26 mouse cellular contexts compared by ENCODE assay signal in genomic region chr1:155606156-155606531, GRCm38 (mm10). TPM values are rescaled to one million over a fixed set of nuclear protein-coding genes. Genes with fewer than 3 reads are reported as not detected.
A peak's percentile ranks its signal among the peaks of the same experiment; 100 is the strongest.
DNase-seq lines count a peak whose midpoint lies in the region; ATAC-seq lines count a peak whose summit lies in the region.
"Had no signal": no experiment of that assay in that cellular context is flagged by ENCODE, and none has a peak within 500 bp of the region (broad histone marks: within the 10 kb centered on the region; RNA-seq: fewer than 3 reads in every experiment).

No protein-coding gene starts in this region.

- H3K9ac ChIP-seq in forebrain, embryonic 11.5 days (ENCODE audit: low read length), result no peak overlapping the region
- H3K9ac ChIP-seq in midbrain, embryonic 13.5 days (replicated peaks), result no peak overlapping the region
- no peak overlapping the region for H3K9ac ChIP-seq in midbrain, embryonic 14.5 days (replicated peaks; ENCODE audit: low read length)
- no peak overlapping the region for H3K9ac ChIP-seq in forebrain, embryonic 14.5 days (ENCODE audit: low read length)
- H3K9ac ChIP-seq in neural tube, embryonic 14.5 days (replicated peaks; ENCODE audit: low read depth, low read length), result no peak overlapping the region
- H3K9ac ChIP-seq: heart, embryonic 13.5 days; intestine, embryonic 15.5 days; liver, embryonic 12.5 days; liver, postnatal 0 days; midbrain, embryonic 12.5 days had no signal

- H3K4me3 ChIP-seq in forebrain, embryonic 11.5 days (ENCODE audit: low read depth, low read length), result no peak overlapping the region
- no peak overlapping the region for H3K4me3 ChIP-seq in forebrain, embryonic 10.5 days
- no peak overlapping the region for H3K4me3 ChIP-seq in midbrain, embryonic 13.5 days (replicated peaks)
- H3K4me3 ChIP-seq in midbrain, embryonic 14.5 days (replicated peaks; ENCODE audit: low read depth, low read length), result no peak overlapping the region
- no peak overlapping the region for H3K4me3 ChIP-seq in forebrain, embryonic 14.5 days (ENCODE audit: low read depth, low read length)
- H3K4me3 ChIP-seq in neural tube, embryonic 14.5 days (ENCODE audit: low read depth, low read length), result no peak overlapping the region
- H3K4me3 ChIP-seq: heart, embryonic 13.5 days; intestine, embryonic 15.5 days; liver, embryonic 12.5 days; midbrain, embryonic 12.5 days; myocyte had no signal

- H3K27me3 ChIP-seq in forebrain, embryonic 11.5 days (ENCODE audit: control insufficient read depth, insufficient read depth, low read length), result no peaks in the 10 kb centered on the region
- no peaks in the 10 kb centered on the region for H3K27me3 ChIP-seq in forebrain, embryonic 10.5 days (ENCODE audit: poor library complexity, severe bottlenecking)
- H3K27me3 ChIP-seq in midbrain, embryonic 13.5 days, result peaks cover 3% of the 10 kb centered on the region; the same call in 1 of the 2 replicates
- no peaks in the 10 kb centered on the region for H3K27me3 ChIP-seq in midbrain, embryonic 14.5 days (ENCODE audit: control insufficient read depth, insufficient read depth, low read length)
- H3K27me3 ChIP-seq in forebrain, embryonic 14.5 days (replicated peaks; ENCODE audit: control insufficient read depth, insufficient read depth, low read length), result no peaks in the 10 kb centered on the region
- H3K27me3 ChIP-seq in neural tube, embryonic 14.5 days (ENCODE audit: control insufficient read depth, insufficient read depth, low read length), result no peaks in the 10 kb centered on the region
- H3K27me3 ChIP-seq: heart, embryonic 13.5 days; intestine, embryonic 15.5 days; liver, embryonic 12.5 days; midbrain, embryonic 12.5 days had no signal

- WGBS in forebrain, embryonic 11.5 days, result 33% methylated on average over 8 of the region's 8 CpGs
- 47% methylated on average over 8 of the region's 8 CpGs for WGBS in forebrain, embryonic 10.5 days
- 48% methylated on average over 8 of the region's 8 CpGs for WGBS in midbrain, embryonic 13.5 days
- WGBS in midbrain, embryonic 14.5 days, result 53% methylated on average over 8 of the region's 8 CpGs
- WGBS in forebrain, embryonic 14.5 days, result 18% methylated on average over 8 of the region's 8 CpGs
- 59% methylated on average over 8 of the region's 8 CpGs for WGBS in neural tube, embryonic 14.5 days

- DNase-seq in forebrain, embryonic 11.5 days (ENCODE audit: low spot score), result no peak
- DNase-seq in forebrain, embryonic 10.5 days (ENCODE audit: extremely low spot score, low spot score), result no peak
- DNase-seq in midbrain, embryonic 14.5 days, result no peak
- DNase-seq in forebrain, embryonic 14.5 days (ENCODE audit: low spot score), result no peak
- no peak for DNase-seq in right cerebral cortex, adult 2 months (ENCODE audit: low spot score in 2 of 2)
- DNase-seq: adrenal gland, adult 8-10 months; cerebellum, adult 2 months; cerebellum, postnatal 14 days; heart, postnatal 10 days; kidney, adult 8-10 months; kidney, postnatal 10 days; layer of hippocampus, postnatal 36 days; left cerebral cortex, postnatal 4 days; liver, postnatal 0 days; lung, postnatal 36 days; right cerebral cortex, adult 18-20 months; right cerebral cortex, postnatal 4 days; thymus, postnatal 4 days had no signal

- H3K9me3 ChIP-seq in forebrain, embryonic 11.5 days (ENCODE audit: control insufficient read depth, low read length), result no peaks in the 10 kb centered on the region
- no peaks in the 10 kb centered on the region for H3K9me3 ChIP-seq in forebrain, embryonic 10.5 days
- no peaks in the 10 kb centered on the region for H3K9me3 ChIP-seq in midbrain, embryonic 13.5 days
- H3K9me3 ChIP-seq in midbrain, embryonic 14.5 days (ENCODE audit: control insufficient read depth, low read length), result no peaks in the 10 kb centered on the region
- no peaks in the 10 kb centered on the region for H3K9me3 ChIP-seq in forebrain, embryonic 14.5 days (replicated peaks; ENCODE audit: control insufficient read depth, low read length)
- no peaks in the 10 kb centered on the region for H3K9me3 ChIP-seq in neural tube, embryonic 14.5 days (ENCODE audit: control insufficient read depth, low read length)
- H3K9me3 ChIP-seq: G1E; heart, embryonic 13.5 days; intestine, embryonic 15.5 days; liver, embryonic 12.5 days; midbrain, embryonic 12.5 days had no signal

- peaks cover 11% of the 10 kb centered on the region for H3K4me1 ChIP-seq in forebrain, embryonic 11.5 days (replicated peaks; ENCODE audit: control insufficient read depth, insufficient read depth, low read length)
- H3K4me1 ChIP-seq in forebrain, embryonic 10.5 days, result peaks cover 24% of the 10 kb centered on the region
- H3K4me1 ChIP-seq in midbrain, embryonic 13.5 days (replicated peaks), result peaks cover 19% of the 10 kb centered on the region
- peaks cover 18% of the 10 kb centered on the region for H3K4me1 ChIP-seq in midbrain, embryonic 14.5 days (ENCODE audit: control insufficient read depth, insufficient read depth, low read length)
- peaks cover 18% of the 10 kb centered on the region for H3K4me1 ChIP-seq in forebrain, embryonic 14.5 days (ENCODE audit: control insufficient read depth, insufficient read depth, low read length)
- peaks cover 12% of the 10 kb centered on the region; the same call in 1 of the 2 replicates for H3K4me1 ChIP-seq in neural tube, embryonic 14.5 days (ENCODE audit: control insufficient read depth, insufficient read depth, low read length)
- H3K4me1 ChIP-seq: heart, embryonic 13.5 days; intestine, embryonic 15.5 days; liver, embryonic 12.5 days had no signal

- H3K36me3 ChIP-seq in forebrain, embryonic 11.5 days (ENCODE audit: control insufficient read depth, insufficient read depth, low read length), result no peaks in the 10 kb centered on the region
- H3K36me3 ChIP-seq in forebrain, embryonic 10.5 days (replicated peaks), result no peaks in the 10 kb centered on the region
- H3K36me3 ChIP-seq in midbrain, embryonic 13.5 days, result no peaks in the 10 kb centered on the region
- H3K36me3 ChIP-seq in midbrain, embryonic 14.5 days (ENCODE audit: control insufficient read depth, insufficient read depth, low read length), result no peaks in the 10 kb centered on the region
- no peaks in the 10 kb centered on the region for H3K36me3 ChIP-seq in forebrain, embryonic 14.5 days (ENCODE audit: control insufficient read depth, insufficient read depth, low read length)
- no peaks in the 10 kb centered on the region for H3K36me3 ChIP-seq in neural tube, embryonic 14.5 days (ENCODE audit: control insufficient read depth, insufficient read depth, low read length)
- H3K36me3 ChIP-seq: heart, embryonic 13.5 days; intestine, embryonic 15.5 days; liver, embryonic 12.5 days; midbrain, embryonic 12.5 days had no signal

- ATAC-seq in forebrain, embryonic 11.5 days (replicated peaks; ENCODE audit: low FRiP score), result peak; percentile 39; the same call in 1 of the 2 replicates
- peak; percentile 53 for ATAC-seq in midbrain, embryonic 13.5 days
- ATAC-seq in midbrain, embryonic 14.5 days (ENCODE audit: low FRiP score, low TSS enrichment), result no peak
- peak; percentile 31; the same call in 1 of the 2 replicates for ATAC-seq in forebrain, embryonic 14.5 days
- peak; percentile 36 for ATAC-seq in neural tube, embryonic 14.5 days (ENCODE audit: low read depth)
- ATAC-seq: intestine, embryonic 15.5 days; liver, embryonic 12.5 days; liver, postnatal 0 days had no signal

- H3K4me2 ChIP-seq in forebrain, embryonic 11.5 days (ENCODE audit: low read depth, low read length, severe bottlenecking), result no peak overlapping the region
- H3K4me2 ChIP-seq in midbrain, embryonic 13.5 days (replicated peaks), result no peak overlapping the region
- H3K4me2 ChIP-seq in midbrain, embryonic 14.5 days (ENCODE audit: low read length), result no peak overlapping the region
- peak overlapping the region; percentile 4; the same call in 1 of the 2 replicates for H3K4me2 ChIP-seq in forebrain, embryonic 14.5 days (ENCODE audit: low read length)
- H3K4me2 ChIP-seq in neural tube, embryonic 14.5 days (ENCODE audit: low read depth, low read length), result no peak overlapping the region
- H3K4me2 ChIP-seq: heart, embryonic 13.5 days; intestine, embryonic 15.5 days; liver, embryonic 12.5 days; midbrain, embryonic 12.5 days had no signal

- H3K27ac ChIP-seq in forebrain, embryonic 11.5 days (ENCODE audit: low read depth, low read length), result no peak overlapping the region
- no peak overlapping the region for H3K27ac ChIP-seq in forebrain, embryonic 10.5 days
- H3K27ac ChIP-seq in midbrain, embryonic 13.5 days, result peak overlapping the region; percentile 68
- H3K27ac ChIP-seq in midbrain, embryonic 14.5 days (replicated peaks; ENCODE audit: low read depth, low read length), result no peak overlapping the region
- H3K27ac ChIP-seq in forebrain, embryonic 14.5 days (ENCODE audit: low read depth, low read length), result no peak overlapping the region
- no peak overlapping the region for H3K27ac ChIP-seq in neural tube, embryonic 14.5 days (ENCODE audit: low read depth, low read length)
- H3K27ac ChIP-seq: heart, embryonic 13.5 days; intestine, embryonic 15.5 days; liver, embryonic 12.5 days; midbrain, embryonic 12.5 days had no signal

RNA-seq across cellular contexts. Expression of gene Acbd6, which starts 48.2 kb away (rescaled TPM):
- 80.5 and 87.8 TPM in 2 replicates for polyA plus RNA-seq in forebrain, embryonic 11.5 days (2014; fragmentation: Nextera tagmentation; extraction: Ambion mirVana)
- polyA plus RNA-seq in forebrain, embryonic 10.5 days (2016; fragmentation: Nextera tagmentation; extraction: Ambion mirVana), result 72.5 and 73.2 TPM in 2 replicates
- 63.2 and 73.6 TPM in 2 replicates for polyA plus RNA-seq in midbrain, embryonic 13.5 days (2015; fragmentation: Nextera tagmentation; extraction: Ambion mirVana)
- 91.8 and 98.1 TPM in 2 replicates for polyA plus RNA-seq in midbrain, embryonic 14.5 days (2014; fragmentation: Nextera tagmentation; extraction: Ambion mirVana)
- polyA plus RNA-seq in forebrain, embryonic 14.5 days (2014; fragmentation: Nextera tagmentation; extraction: Ambion mirVana), result 91.4 and 92.8 TPM in 2 replicates
- polyA plus RNA-seq in neural tube, embryonic 14.5 days (2014; fragmentation: Nextera tagmentation; extraction: Ambion mirVana), result 103 and 108 TPM in 2 replicates
